Mouse (Mus musculus): ENCODE results near the gene Tsga10ip.

Gene Tsga10ip

GRCm38 (mm10) chr19:5402293-5402692, at the start of gene Tsga10ip:
Gene Tsga10ip, minus strand, starts transcription at chr19:5402526.
- DNase-seq: peak; percentile 32

DNA sequence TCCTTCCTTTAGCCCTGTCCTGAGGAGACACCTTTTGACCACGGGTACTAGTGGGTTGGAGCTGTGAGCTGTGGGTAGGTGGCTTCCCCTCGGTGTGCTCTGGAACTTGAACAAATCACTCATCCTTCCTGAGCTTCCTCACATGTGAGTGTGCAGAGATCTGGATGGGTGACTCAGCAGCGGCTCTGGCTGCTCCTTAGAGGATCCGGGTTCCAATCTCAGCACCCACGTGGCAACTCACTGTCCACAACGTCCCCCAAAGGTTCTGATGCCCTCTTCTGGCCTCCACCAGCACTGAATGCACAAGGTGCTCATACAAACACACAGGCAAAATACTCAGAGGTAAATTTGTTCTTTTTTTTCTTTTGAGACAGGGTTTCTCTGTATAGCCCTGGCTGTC, 49.4 kb upstream of the Tsga10ip start:
- DNase-seq: no peak

GRCm38 (mm10) chr19:5449673-5450072, 47.3 kb upstream of the Tsga10ip start:
- no peak for DNase-seq

- DNase-seq: no peak
These were observed 46.2 kb upstream of the Tsga10ip start for GRCm38 (mm10) chr19:5448354-5449150.

- peak; percentile 85 for DNase-seq
These were observed 45.4 kb upstream of the Tsga10ip start, which contains the start of gene Fosl1 for GRCm38 (mm10) chr19:5447515-5448353. Gene Fosl1, plus strand, starts transcription at chr19:5447547.

- no peak for DNase-seq
These were observed 43.4 kb upstream of the Tsga10ip start for GRCm38 (mm10) chr19:5445747-5446146.

DNA sequence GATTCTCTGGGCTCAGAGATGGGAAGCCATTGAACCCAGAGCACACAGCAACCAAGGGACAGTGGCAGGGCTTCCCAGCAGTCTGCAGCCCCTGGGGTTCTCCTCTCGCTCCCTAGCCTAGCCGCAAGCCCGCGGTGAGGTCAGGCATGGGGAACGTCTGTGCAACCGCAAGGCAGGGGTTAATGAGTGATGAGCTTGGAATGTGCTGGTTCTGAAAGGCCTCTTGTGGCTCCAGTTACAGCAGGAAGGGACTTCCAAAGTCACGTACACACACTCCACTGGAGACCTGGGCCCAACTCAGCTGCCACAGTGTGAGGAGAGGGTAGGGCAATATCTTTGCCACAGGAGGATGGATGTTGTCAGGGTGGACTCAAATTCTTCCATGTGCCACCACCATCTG, 42.6 kb upstream of the Tsga10ip start:
- DNase-seq: no peak

DNA sequence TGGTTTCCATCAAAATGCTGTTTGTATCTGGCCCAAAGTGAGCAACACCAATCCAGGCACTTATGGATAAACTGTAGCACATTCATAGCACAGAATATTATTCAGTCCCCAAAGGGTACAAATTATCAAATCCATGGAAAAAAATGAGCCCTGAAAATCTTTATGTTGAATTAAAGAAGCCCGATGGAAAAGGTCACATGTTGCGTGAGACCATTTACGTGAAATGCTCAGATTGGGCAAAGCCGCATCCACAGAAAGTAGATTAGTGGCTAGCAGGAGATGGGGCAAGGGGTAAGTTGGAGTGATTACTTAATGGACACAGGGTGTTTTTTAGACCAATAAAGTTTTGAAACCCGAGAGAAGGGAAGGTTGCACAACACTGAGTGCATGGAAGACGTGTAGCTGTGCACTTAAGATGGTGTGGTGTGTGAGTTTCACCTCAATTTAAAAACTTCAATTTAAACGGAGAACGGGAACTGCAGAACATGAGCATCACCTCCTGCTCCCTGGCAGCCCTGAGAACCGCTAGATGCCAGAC, 42.1 kb upstream of the Tsga10ip start:
- DNase-seq: no peak

DNA sequence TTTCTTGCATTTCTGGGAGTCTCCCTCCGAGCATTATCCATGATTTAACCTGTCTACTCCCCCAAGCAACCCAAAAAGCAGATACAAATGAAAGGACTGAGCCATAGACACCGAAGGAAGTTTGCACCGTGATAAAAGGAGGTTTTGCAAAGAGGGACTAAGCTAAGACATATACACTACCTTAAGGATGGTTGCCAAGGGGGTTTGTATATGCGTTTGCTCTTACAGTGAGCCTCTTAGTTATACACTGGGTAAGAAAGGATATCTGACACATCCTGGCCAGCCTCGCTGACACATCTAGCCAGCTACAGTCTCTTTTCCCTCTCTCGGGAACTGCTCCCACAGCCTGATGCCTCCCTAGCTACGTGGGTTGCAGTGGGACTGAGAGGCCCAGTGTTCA, 31.6 kb upstream of the Tsga10ip start:
- no peak for DNase-seq

GRCm38 (mm10) chr19:5432992-5433852, 30.9 kb upstream of the Tsga10ip start:
- peak; percentile 77 for DNase-seq

GRCm38 (mm10) chr19:5431911-5432464, 29.7 kb upstream of the Tsga10ip start:
- DNase-seq: no peak

DNA sequence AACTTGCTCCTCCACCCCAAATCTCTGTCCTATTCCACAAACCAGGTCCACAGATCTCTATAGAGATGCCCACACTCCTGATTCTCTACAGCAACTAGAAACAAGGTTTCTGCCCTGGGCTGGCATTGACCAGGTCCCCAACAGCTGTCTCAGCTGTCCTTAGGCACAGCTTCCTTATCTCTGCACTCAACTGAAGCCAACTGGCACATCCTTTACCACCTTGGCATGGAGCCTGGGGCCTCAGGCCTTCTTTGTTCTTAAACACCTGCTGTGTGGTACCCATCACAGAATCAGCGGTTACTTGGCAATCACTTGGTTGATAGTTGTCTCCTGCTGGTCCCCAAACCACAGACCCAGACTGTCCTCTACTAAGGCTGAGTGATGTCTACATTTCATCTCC, 28.1 kb upstream of the Tsga10ip start:
- DNase-seq: no peak

GRCm38 (mm10) chr19:5429806-5430205, 27.5 kb upstream of the Tsga10ip start:
- DNase-seq: peak; percentile 74

DNA sequence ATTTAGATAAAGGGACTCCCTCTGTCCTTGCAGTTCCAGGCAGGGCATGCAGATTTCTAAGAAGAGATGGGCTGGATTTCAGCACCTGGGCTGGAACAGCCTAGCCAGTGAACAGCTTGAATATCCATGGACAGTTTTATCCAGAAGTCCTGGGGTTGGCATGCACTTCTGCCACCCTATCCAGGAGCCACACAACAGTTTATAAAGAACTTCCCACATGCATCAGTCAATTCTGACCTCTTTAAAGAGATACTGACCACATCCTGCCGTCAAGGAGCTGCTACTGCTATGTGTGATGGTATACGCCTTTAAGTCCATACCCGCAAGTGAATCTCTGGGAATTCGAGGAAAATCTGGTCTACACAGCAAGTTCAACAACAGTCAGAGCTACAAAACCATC, 26.9 kb upstream of the Tsga10ip start:
- no peak for DNase-seq

GRCm38 (mm10) chr19:5428083-5428482, 25.8 kb upstream of the Tsga10ip start:
- peak; percentile 53 for DNase-seq

- no peak for DNase-seq
These were observed 24.4 kb upstream of the Tsga10ip start for GRCm38 (mm10) chr19:5426640-5427290.

- peak; percentile 44 for DNase-seq
These were observed 23.7 kb upstream of the Tsga10ip start for GRCm38 (mm10) chr19:5425906-5426565.

DNA sequence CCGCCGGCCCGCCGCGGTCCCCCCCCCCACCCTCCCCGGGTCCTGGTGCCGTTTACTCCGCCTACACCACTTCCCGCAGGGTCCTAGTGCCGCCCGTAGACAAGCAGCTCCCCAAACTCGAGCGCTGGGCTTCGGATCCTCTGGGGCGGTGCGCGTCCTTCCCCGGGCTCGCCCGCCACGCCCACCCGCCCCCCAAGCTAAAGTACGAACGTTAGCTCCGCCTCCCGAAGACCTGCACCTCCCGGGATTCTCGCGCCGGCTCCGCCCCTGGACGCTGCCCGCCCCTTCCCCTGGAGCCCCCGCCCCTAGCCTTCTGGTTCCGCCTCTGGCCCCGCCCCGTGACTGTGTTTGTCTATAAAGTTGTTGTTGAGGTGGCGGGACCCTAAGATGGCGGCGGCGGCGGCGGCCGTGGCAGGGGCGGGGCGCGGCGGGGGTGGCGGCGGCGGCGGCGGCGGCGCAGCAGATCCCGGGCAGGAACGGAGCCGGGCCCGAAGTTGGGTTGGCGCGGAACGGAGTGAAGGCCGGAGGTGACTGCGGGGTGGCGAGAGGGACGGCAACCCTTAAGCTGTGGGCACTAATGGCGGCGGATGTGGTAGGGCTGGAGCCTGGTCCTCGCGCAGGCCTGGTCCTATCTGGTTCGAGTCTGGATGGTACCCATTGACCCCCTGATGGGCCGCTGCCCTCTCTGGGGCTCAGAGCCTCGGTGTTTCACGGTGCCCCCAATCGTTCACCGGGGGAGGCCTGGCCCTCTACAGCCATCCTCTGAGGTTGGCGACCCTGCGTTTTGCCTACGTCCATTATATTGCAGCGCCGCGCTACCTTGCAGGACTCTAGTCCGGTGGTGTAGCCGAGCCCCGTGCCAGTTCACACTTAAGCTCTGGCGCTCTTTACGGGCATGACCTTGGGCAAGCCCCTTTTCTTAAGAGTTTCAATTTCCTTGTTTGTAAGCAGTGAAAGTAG, 22.7 kb upstream of the Tsga10ip start, which contains the start of the genes Drap1 and AI837181:
Gene Drap1 (minus strand): TSS at position 198 of the 960 bp plus-strand sequence.
Gene AI837181 (plus strand): TSS at position 363 of the 960 bp plus-strand sequence.
- peak; percentile 98 for DNase-seq

- DNase-seq: peak; percentile 90
These were observed 21.9 kb upstream of the Tsga10ip start for GRCm38 (mm10) chr19:5424092-5424781.
